Mouse (Mus musculus): ENCODE measurements around the gene Ccdc149. TPM values are rescaled to one million over a fixed set of nuclear protein-coding genes. Genes with fewer than 3 reads are reported as not detected.

The Ccdc149 gene
- polyA plus RNA-seq, 1 experiment = 0.30 TPM

DNA sequence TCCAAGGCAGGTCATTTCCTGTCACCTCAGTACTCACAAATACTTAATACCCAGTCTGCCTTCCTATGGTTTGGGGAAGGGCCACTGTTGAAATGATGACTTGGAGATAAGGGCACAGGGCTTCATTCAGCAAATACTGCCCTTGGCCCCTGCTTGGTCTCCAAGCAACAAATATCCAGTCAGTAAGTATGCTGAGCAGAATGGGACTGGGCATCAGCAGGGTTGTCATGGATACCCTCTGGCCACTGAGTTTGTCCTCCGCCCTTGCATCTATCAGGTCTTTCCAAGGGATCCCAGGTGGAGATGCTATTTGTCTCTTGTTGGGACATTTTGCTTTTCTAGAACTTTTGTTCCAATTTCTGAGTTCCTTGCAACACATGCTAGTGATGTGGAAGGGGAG is 56.1 kb downstream of the Ccdc149 start:
- H3K4me3 ChIP-seq (ENCODE audit: control insufficient read depth, insufficient read depth, low read length) = no peak overlapping the region
- H3K27ac ChIP-seq (ENCODE audit: control insufficient read depth, insufficient read depth, low read length) = no peak overlapping the region
- WGBS = 90% methylated on average over 1 of the region's 1 CpGs
- no peaks in the 10 kb centered on the region for H3K27me3 ChIP-seq (ENCODE audit: control insufficient read depth, insufficient read depth, low read length)
- no peaks in the 10 kb centered on the region for H3K4me1 ChIP-seq (replicated peaks; ENCODE audit: control insufficient read depth, insufficient read depth, low read length)
- no peaks in the 10 kb centered on the region for H3K36me3 ChIP-seq (ENCODE audit: control insufficient read depth, insufficient read depth, low read length)
- TF ChIP-seq POLR2A (IDR thresholded peaks at IDR 0.05; ENCODE audit: control insufficient read depth, extremely low read depth, insufficient read depth, low read length, poor library complexity) = no peak
- no peak for TF ChIP-seq CTCF (IDR thresholded peaks at IDR 0.05; ENCODE audit: borderline replicate concordance, control insufficient read depth, extremely low read depth, insufficient read depth, low read length, poor library complexity)
- no peak for DNase-seq

DNA sequence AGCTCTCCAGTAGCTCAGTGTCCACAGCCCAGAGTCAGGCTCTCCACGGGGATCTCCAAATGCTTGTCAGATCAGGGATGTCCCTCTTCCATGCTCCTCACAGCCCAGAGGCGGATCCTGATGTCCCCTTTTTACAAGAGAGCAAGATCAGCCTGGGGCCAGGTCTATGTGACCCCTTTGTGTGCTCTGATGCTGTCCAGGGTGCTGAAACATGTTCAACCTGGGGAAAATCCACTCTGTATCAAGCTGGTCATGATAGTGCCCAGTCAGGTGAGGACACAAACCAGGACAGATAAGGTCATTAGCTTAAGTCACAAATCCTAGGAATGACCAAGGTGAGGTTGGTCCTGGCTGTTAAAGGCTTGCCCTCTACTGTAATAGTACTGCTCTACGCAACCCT is 59.8 kb downstream of the Ccdc149 start:
- TF ChIP-seq POLR2A (IDR thresholded peaks at IDR 0.05; ENCODE audit: control insufficient read depth, extremely low read depth, insufficient read depth, low read length, poor library complexity) (no peak), CTCF (IDR thresholded peaks at IDR 0.05; ENCODE audit: borderline replicate concordance, control insufficient read depth, extremely low read depth, insufficient read depth, low read length, poor library complexity) (no peak)
- Histone ChIP-seq H3K4me3 (ENCODE audit: control insufficient read depth, insufficient read depth, low read length) (no peak overlapping the region), H3K4me1 (replicated peaks; ENCODE audit: control insufficient read depth, insufficient read depth, low read length) (no peaks in the 10 kb centered on the region), H3K27me3 (ENCODE audit: control insufficient read depth, insufficient read depth, low read length) (no peaks in the 10 kb centered on the region), H3K27ac (ENCODE audit: control insufficient read depth, insufficient read depth, low read length) (no peak overlapping the region), H3K36me3 (ENCODE audit: control insufficient read depth, insufficient read depth, low read length) (no peaks in the 10 kb centered on the region)
- DNase-seq = no peak
- 86% methylated on average over 3 of the region's 3 CpGs for WGBS

DNA sequence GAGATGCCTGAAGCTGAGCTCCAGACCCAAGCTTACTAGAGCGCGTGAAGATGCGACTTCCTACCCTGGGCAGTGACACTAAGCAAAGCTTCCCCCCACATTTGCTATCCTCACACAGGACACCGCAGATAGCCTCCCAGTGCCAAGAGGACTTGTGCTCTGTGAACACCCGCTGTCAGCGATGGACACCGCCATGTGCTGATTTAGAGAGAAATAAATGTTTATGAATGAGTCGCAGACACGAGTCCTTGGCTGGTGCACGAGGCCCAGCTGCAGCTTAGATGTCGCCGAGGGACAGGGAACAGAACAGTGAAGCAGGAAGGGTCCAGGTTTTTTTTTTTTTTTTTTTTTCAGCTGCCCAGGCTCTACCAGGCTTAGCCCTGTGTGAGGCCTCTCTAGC is 61.1 kb downstream of the Ccdc149 start:
- TF ChIP-seq POLR2A (IDR thresholded peaks at IDR 0.05; ENCODE audit: control insufficient read depth, extremely low read depth, insufficient read depth, low read length, poor library complexity) = no peak
- TF ChIP-seq CTCF (IDR thresholded peaks at IDR 0.05; ENCODE audit: borderline replicate concordance, control insufficient read depth, extremely low read depth, insufficient read depth, low read length, poor library complexity) = no peak
- Histone ChIP-seq H3K4me3 (ENCODE audit: control insufficient read depth, insufficient read depth, low read length) (no peak overlapping the region), H3K4me1 (replicated peaks; ENCODE audit: control insufficient read depth, insufficient read depth, low read length) (no peaks in the 10 kb centered on the region), H3K36me3 (ENCODE audit: control insufficient read depth, insufficient read depth, low read length) (no peaks in the 10 kb centered on the region), H3K27me3 (ENCODE audit: control insufficient read depth, insufficient read depth, low read length) (no peaks in the 10 kb centered on the region), H3K27ac (ENCODE audit: control insufficient read depth, insufficient read depth, low read length) (no peak overlapping the region)
- WGBS = 97% methylated on average over 12 of the region's 12 CpGs
- no peak for DNase-seq

DNA sequence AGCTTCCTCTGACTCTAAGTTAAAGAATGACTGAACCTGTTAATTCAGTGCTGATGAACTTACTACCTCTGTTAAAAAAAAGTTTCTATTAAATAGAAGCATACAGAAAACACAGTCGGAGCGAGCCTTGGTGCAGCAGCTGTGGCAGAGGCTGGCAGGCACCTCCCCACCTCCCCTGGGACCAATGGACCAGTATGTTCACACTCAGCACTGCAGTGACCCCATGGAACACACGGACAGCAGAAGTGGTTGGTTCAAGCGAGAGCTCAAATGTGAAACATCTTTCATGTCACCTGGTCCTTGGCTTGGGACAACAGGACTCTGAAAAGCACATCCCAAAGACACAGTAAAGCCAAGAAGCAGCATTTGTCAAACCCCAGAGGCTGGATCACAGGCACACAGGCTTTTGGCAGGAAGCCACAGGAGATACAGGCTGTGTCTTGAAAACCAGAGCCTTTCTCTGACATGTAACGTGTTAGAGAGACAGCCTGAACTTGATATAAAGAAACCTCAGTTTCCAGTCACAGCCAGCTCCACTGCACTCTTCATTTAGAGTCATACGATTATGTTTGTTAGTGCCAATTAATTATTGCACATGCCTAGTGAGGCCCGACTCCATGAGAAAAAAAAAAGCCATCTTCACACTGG is 62.5 kb downstream of the Ccdc149 start:
- DNase-seq = no peak
- H3K27ac ChIP-seq (ENCODE audit: control insufficient read depth, insufficient read depth, low read length) = no peak overlapping the region
- no peaks in the 10 kb centered on the region for H3K36me3 ChIP-seq (ENCODE audit: control insufficient read depth, insufficient read depth, low read length)
- H3K4me3 ChIP-seq (ENCODE audit: control insufficient read depth, insufficient read depth, low read length) = no peak overlapping the region
- 91% methylated on average over 7 of the region's 7 CpGs for WGBS
- no peaks in the 10 kb centered on the region for H3K4me1 ChIP-seq (replicated peaks; ENCODE audit: control insufficient read depth, insufficient read depth, low read length)
- no peaks in the 10 kb centered on the region for H3K27me3 ChIP-seq (ENCODE audit: control insufficient read depth, insufficient read depth, low read length)
- TF ChIP-seq CTCF (IDR thresholded peaks at IDR 0.05; ENCODE audit: borderline replicate concordance, control insufficient read depth, extremely low read depth, insufficient read depth, low read length, poor library complexity) (no peak), POLR2A (IDR thresholded peaks at IDR 0.05; ENCODE audit: control insufficient read depth, extremely low read depth, insufficient read depth, low read length, poor library complexity) (no peak)

DNA sequence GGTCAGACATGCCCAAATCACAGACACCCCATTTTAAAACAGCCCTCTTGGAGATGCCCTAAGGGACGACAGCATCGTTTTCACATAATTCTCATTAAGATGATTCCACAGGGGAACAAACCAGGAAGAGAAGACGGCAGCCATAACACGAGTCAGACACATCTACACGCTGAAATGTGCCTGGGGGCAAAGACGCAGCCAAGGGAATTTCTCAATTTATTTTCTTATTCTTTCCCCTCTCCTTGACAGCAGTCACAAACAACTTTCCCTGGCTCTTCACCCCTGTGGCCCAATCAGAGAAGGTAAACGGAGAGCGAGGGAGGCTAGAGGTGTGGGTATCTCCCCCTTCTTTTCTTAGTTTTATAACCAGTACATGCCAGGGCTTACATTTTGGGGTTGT is 66.9 kb downstream of the Ccdc149 start:
- Histone ChIP-seq H3K4me1 (replicated peaks; ENCODE audit: control insufficient read depth, insufficient read depth, low read length) (no peaks in the 10 kb centered on the region), H3K36me3 (ENCODE audit: control insufficient read depth, insufficient read depth, low read length) (no peaks in the 10 kb centered on the region), H3K4me3 (ENCODE audit: control insufficient read depth, insufficient read depth, low read length) (no peak overlapping the region), H3K27ac (ENCODE audit: control insufficient read depth, insufficient read depth, low read length) (no peak overlapping the region), H3K27me3 (ENCODE audit: control insufficient read depth, insufficient read depth, low read length) (no peaks in the 10 kb centered on the region)
- 95% methylated on average over 8 of the region's 8 CpGs for WGBS
- no peak for DNase-seq
- TF ChIP-seq POLR2A (IDR thresholded peaks at IDR 0.05; ENCODE audit: control insufficient read depth, extremely low read depth, insufficient read depth, low read length, poor library complexity) = no peak
- TF ChIP-seq CTCF (IDR thresholded peaks at IDR 0.05; ENCODE audit: borderline replicate concordance, control insufficient read depth, extremely low read depth, insufficient read depth, low read length, poor library complexity) = no peak

DNA sequence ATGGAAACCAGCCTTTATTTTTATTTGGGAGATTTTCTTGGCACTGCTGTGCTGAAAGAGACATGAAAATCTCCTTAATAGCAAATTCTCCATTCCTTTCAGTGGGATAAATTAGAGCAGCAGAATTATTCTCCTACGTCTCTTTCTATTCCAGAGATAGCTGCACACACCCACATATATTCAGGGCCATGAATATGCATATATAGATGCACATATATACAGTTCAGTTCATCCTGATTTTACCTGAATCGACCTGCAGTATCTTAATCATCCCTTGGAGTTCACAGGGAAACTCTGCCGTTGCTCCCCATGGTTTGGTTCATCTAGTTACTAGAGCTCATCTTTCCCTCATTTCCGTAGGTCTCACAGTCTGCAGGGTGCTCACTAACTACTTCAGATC is 77.6 kb downstream of the Ccdc149 start:
- 93% methylated on average over 4 of the region's 4 CpGs for WGBS
- Histone ChIP-seq H3K27me3 (ENCODE audit: control insufficient read depth, insufficient read depth, low read length) (no peaks in the 10 kb centered on the region), H3K4me3 (ENCODE audit: control insufficient read depth, insufficient read depth, low read length) (no peak overlapping the region), H3K36me3 (ENCODE audit: control insufficient read depth, insufficient read depth, low read length) (no peaks in the 10 kb centered on the region), H3K4me1 (replicated peaks; ENCODE audit: control insufficient read depth, insufficient read depth, low read length) (no peaks in the 10 kb centered on the region), H3K27ac (ENCODE audit: control insufficient read depth, insufficient read depth, low read length) (no peak overlapping the region)
- no peak for DNase-seq
- TF ChIP-seq CTCF (IDR thresholded peaks at IDR 0.05; ENCODE audit: borderline replicate concordance, control insufficient read depth, extremely low read depth, insufficient read depth, low read length, poor library complexity) = no peak
- no peak for TF ChIP-seq POLR2A (IDR thresholded peaks at IDR 0.05; ENCODE audit: control insufficient read depth, extremely low read depth, insufficient read depth, low read length, poor library complexity)

DNA sequence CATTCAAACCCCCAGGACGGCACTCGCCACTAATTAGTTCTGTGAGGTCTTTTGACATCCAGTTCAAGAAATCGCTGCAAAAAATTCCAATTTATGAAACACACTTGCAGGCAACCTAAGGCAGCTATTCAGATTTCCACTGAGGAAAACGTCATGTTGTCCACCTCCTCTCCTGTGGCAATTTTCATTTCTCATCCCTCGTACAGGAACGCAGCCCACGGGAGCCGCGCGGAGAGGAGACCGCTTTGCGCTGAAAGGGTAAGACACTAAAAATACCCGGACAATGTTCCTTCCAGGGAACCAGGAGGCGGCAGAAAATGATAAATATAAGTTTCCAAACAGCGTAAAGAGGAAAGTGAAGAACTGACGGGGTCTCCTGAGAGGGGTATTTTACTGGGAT is 79.8 kb downstream of the Ccdc149 start:
- Histone ChIP-seq H3K27ac (ENCODE audit: control insufficient read depth, insufficient read depth, low read length) (no peak overlapping the region), H3K27me3 (ENCODE audit: control insufficient read depth, insufficient read depth, low read length) (no peaks in the 10 kb centered on the region), H3K4me1 (replicated peaks; ENCODE audit: control insufficient read depth, insufficient read depth, low read length) (no peaks in the 10 kb centered on the region), H3K36me3 (ENCODE audit: control insufficient read depth, insufficient read depth, low read length) (no peaks in the 10 kb centered on the region), H3K4me3 (ENCODE audit: control insufficient read depth, insufficient read depth, low read length) (no peak overlapping the region)
- DNase-seq = no peak
- 94% methylated on average over 16 of the region's 16 CpGs for WGBS
- TF ChIP-seq CTCF (IDR thresholded peaks at IDR 0.05; ENCODE audit: borderline replicate concordance, control insufficient read depth, extremely low read depth, insufficient read depth, low read length, poor library complexity) = no peak
- no peak for TF ChIP-seq POLR2A (IDR thresholded peaks at IDR 0.05; ENCODE audit: control insufficient read depth, extremely low read depth, insufficient read depth, low read length, poor library complexity)

All from thymus, adult 2 months (tissue).